Mouse (Mus musculus): ENCODE results near the gene Trappc3l.
"Not testable (repeated sequence)": the region's sequence is repeated elsewhere in the genome, so short reads cannot be mapped to it uniquely, and the experiment has no call there.

Gene Trappc3l

DNA sequence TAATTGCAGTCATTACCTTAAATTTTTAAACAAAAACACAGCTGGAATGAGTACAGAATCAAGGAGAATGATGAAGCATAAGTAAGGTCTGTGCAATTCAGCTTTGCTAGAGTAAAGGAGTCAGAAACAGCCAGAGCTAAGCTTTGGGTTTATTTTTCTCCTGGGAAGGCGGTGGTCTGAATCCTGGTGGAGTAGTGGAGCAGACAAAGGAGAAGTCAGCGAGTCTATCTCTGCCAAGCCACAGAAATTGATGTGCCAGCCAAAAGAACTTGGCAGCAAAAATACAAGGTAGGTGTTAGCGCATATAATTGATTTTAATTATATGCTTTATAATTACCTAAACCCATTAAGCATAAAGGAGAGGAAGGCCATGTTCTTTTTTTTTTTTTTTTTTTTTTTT lies at the start of gene Trappc3l:
Gene Trappc3l (plus strand): TSS at position 197 of the 400 bp plus-strand sequence.
- DNase-seq (ENCODE audit: low read depth): no peak

GRCm38 (mm10) chr10:33996686-33997085 lies 40.7 kb upstream of the Trappc3l start:
- DNase-seq (ENCODE audit: low read depth): not testable (repeated sequence)

- DNase-seq (ENCODE audit: low read depth): no peak
Measured at GRCm38 (mm10) chr10:33998397-33998796, 39.0 kb upstream of the Trappc3l start.

- DNase-seq (ENCODE audit: low read depth): no peak
Measured at GRCm38 (mm10) chr10:34012581-34012980, 24.8 kb upstream of the Trappc3l start.

GRCm38 (mm10) chr10:34013241-34013640 lies 24.2 kb upstream of the Trappc3l start:
- no peak for DNase-seq (ENCODE audit: low read depth)

GRCm38 (mm10) chr10:34018746-34019301 lies 18.6 kb upstream of the Trappc3l start:
- no peak for DNase-seq (ENCODE audit: low read depth)

DNA sequence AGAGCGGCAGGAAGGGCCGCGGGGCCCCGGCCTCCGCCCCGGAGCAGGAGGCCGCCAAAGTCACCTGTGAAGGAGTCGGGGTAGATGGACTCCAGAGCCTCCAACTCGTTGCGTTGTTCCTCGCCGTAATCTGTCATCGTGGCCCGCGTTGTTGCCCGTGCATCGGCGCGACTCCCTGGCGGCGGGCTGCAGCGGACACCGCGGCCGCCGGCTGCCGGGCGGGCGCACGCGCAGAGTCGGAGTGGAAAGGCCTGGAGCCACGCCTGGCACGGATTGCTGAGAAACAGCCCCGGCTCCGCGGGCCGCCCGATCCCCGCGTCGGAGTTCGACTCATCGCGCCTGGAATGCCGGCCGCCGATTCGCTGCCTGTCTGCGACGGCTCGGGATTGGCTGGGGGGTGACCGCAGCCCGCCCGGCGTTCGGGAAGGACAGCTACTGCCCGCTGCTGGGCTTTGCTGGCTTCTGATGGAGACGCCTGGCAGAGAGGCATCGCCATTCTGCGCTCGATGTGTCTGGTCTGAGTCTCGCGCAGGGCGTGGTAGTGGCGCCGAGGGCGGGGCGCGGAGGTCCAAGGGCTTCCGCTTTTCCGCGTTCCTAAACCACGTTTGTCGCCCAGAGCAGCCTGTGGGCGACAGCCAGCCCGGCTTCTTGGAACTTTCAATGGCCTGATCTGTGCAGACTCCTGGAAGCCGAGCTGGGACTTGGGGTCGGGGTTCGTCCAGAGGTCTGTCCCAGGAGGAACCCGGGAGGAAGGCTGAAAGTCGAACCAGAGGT lies 17.9 kb upstream of the Trappc3l start, which contains the start of gene Rwdd1:
Gene Rwdd1 (minus strand): TSS at position 323 of the 774 bp plus-strand sequence.
- peak; percentile 96 for DNase-seq (ENCODE audit: low read depth)

DNA sequence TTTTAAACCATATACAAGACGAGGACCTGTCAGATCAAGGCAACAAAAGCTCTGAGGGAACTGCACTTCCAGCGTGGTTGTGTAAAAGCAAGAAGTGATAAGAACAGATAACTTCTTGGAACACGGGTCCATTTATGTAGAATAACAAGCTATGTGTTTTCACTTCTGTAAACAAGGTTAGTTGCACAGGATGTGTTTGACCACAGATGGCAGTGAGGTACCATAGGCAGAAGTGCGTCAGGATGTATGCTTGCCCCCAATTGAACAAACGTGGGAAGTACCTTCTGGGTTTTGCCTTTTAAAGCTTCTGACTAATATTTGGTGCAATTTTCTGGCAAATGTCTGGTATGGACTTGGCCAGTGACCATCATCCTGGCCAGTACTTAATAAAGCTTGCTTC lies 7.1 kb upstream of the Trappc3l start:
- no peak for DNase-seq (ENCODE audit: low read depth)

- peak; percentile 75 for DNase-seq (ENCODE audit: low read depth)
Measured at GRCm38 (mm10) chr10:34033630-34034305, 3.6 kb upstream of the Trappc3l start.

GRCm38 (mm10) chr10:34036587-34036986 lies 810 bp upstream of the Trappc3l start:
- peak; percentile 72 for DNase-seq (ENCODE audit: low read depth)

- no peak for DNase-seq (ENCODE audit: low read depth)
Measured at GRCm38 (mm10) chr10:34044210-34044609, 6.8 kb downstream of the Trappc3l start, which contains the start of gene Calhm4. Gene Calhm4 (minus strand): TSS chr10:34044310.

DNA sequence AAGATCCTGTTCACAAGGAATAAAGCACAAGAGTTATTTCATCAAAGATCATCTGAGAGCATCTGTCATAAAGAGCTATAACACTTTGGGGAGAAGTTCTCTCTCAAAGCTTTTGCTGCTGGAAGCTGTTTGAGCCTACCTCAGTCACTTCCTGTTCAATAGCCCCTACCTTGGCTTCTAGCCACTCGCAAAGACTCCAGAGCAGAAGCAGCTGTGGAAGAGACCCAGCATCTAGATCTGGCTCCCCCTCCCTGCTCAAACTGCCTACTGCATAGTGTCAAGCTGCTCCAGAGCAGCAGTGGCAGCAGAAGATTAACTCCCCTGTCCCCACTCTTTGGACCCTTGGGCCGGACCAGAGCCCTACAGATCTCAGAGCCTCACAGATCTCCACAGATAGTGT lies 16.6 kb downstream of the Trappc3l start:
- DNase-seq (ENCODE audit: low read depth): no peak

DNA sequence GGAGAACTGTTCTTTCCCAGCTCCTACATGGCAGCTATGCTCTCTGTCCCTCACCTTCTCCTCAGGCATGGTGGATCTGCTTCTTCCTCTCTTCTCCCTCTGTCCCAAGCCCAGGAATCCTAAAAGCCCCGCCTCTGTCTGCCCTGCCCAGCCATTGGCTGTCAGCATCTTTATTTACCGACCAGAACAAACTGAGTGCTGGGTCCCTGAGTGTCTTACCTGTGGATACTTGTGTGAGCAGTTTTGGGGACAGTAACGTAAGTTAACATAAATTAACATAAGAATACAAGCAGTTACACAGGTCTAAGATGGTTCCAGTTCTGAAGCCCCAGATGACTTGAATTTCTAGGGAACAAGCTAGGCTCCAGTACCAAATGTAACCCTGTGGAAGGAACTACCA lies 29.2 kb downstream of the Trappc3l start:
- no peak for DNase-seq (ENCODE audit: low read depth)

DNA sequence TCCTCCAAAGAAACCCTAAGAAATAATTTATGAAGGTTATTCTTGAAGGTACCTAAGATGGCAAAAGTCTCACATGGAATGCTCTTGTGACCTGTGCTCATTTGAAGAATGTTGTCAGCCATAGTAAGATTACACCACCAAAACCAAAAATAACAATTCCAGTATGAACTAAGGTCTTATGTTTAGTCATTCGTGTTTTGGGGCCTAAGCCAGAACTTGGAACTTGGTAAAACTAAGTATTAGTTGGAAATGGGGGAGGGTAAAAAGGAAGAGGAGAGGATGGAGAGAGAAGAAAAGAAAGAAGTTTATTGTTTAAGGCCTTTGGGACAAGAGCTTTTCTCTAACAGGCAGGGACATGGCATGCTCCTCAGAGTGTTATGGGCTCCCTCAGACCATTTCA lies 32.2 kb downstream of the Trappc3l start:
- DNase-seq (ENCODE audit: low read depth): no peak

DNA sequence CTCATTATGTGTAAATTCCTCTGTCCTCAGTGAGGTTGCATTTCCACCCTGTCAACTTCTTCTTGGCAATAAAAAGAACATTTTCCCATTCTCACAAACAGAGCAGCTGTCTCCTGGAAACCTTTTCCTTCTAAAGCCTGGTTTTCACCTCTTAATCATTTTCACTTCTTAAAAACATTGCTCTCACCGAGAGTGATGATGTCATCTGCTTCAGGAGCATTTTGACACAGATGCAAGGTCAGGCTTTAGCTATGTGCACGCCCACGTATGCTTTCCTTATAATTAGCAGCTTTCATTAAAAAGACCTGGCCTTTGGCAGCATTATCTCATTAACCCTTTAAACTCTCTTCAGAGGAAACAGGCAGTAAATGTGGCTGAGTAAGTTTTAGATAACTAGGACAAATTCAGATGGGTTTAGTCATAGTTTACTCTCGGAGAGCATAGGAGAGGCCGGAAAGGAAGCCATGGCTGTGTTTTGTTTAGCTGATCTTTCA lies 33.6 kb downstream of the Trappc3l start:
- no peak for DNase-seq (ENCODE audit: low read depth)

GRCm38 (mm10) chr10:34071650-34072049 lies 34.3 kb downstream of the Trappc3l start:
- no peak for DNase-seq (ENCODE audit: low read depth)

- no peak for DNase-seq (ENCODE audit: low read depth)
Measured at GRCm38 (mm10) chr10:34074522-34075200, 37.3 kb downstream of the Trappc3l start.

GRCm38 (mm10) chr10:34086514-34086913 lies 49.1 kb downstream of the Trappc3l start:
- DNase-seq (ENCODE audit: low read depth): no peak

DNA sequence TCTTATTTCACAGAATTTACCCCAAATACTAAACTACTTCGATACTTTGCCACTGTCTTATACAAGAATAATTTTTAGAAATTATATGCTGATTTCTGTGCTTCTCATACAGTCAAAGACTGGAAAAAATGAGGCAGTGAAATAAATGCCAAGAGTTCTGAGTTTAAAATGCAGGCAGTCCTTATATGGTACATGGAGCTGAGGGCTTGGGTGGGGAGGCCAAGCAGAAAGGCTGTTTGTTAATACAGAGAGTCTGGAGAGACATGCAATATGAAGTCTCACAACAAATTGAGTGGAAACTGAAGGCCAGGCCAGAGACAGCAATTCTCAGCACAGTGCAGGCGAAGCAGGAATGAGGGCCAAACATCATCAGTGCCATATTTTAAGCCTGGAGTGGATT lies 51.1 kb downstream of the Trappc3l start:
- no peak for DNase-seq (ENCODE audit: low read depth)

- no peak for DNase-seq (ENCODE audit: low read depth)
Measured at GRCm38 (mm10) chr10:34089517-34089916, 52.1 kb downstream of the Trappc3l start.

- no peak for DNase-seq (ENCODE audit: low read depth)
Measured at GRCm38 (mm10) chr10:34090481-34090880, 53.1 kb downstream of the Trappc3l start.

- no peak for DNase-seq (ENCODE audit: low read depth)
Measured at GRCm38 (mm10) chr10:34091888-34092287, 54.5 kb downstream of the Trappc3l start.

All from naive thymus-derived CD4-positive, alpha-beta T cell, adult 2 months (primary cell).